Mouse (Mus musculus): ENCODE measurements around the gene Ereg. TPM values are rescaled to one million over a fixed set of nuclear protein-coding genes. Genes with fewer than 3 reads are reported as not detected.
A peak's percentile ranks its signal among the peaks of the same experiment; 100 is the strongest.

Ereg gene
- polyA plus RNA-seq, 1 experiment from 2014 or later: 1.2 TPM

DNA sequence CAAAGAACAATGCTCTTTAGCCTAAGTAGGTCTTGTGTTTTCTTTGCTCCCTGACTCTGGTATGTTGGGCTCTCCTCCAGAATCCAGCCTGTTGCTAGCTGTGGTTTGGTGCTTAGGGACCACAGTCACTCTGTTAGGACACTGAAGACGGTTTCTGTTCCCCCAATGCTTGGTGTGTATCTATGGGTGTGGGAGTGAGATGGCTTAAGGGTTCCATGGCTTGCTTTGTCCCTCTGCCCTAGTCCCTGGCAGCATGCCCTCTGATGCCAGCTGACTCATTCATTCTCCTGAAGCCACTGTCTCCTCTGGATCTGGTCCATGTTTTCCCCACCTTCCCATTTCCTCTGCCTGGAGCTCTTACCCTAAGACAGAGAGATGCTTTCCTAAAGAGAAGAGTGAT lies 40.2 kb downstream of the Ereg start:
- Histone ChIP-seq H3K27ac (no peak overlapping the region), H3K9ac (no peak overlapping the region), H3K4me1 (replicated peaks) (no peaks in the 10 kb centered on the region), H3K9me3 (no peaks in the 10 kb centered on the region), H3K36me3 (no peaks in the 10 kb centered on the region), H3K27me3 (replicated peaks) (no peaks in the 10 kb centered on the region), H3K4me3 (replicated peaks) (no peak overlapping the region), H3K4me2 (replicated peaks) (no peak overlapping the region)
- no peak for ATAC-seq
- WGBS: 80% methylated on average over 1 of the region's 1 CpGs

DNA sequence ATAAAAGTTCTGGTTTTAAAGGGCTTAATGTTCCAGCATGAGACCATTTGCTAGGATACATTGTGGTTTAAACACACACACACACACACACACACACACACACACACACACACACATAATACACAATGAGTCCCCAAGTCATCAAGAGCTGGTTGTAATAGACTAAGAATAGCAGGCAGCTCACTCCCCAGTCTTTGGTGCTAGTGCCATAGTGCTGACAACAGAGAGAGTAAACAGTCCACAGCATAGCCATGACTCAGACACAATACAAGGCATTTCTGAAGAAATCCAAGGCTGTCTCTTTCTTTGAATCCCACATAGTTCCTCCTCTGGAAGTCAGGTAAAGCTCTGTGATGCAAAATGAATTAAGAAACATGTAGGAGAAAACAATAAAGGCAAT lies 44.2 kb downstream of the Ereg start:
- Histone ChIP-seq H3K27me3 (replicated peaks) (no peaks in the 10 kb centered on the region), H3K27ac (no peak overlapping the region), H3K4me2 (replicated peaks) (no peak overlapping the region), H3K9me3 (no peaks in the 10 kb centered on the region), H3K9ac (no peak overlapping the region), H3K4me3 (replicated peaks) (no peak overlapping the region), H3K4me1 (replicated peaks) (no peaks in the 10 kb centered on the region), H3K36me3 (no peaks in the 10 kb centered on the region)
- ATAC-seq: no peak

DNA sequence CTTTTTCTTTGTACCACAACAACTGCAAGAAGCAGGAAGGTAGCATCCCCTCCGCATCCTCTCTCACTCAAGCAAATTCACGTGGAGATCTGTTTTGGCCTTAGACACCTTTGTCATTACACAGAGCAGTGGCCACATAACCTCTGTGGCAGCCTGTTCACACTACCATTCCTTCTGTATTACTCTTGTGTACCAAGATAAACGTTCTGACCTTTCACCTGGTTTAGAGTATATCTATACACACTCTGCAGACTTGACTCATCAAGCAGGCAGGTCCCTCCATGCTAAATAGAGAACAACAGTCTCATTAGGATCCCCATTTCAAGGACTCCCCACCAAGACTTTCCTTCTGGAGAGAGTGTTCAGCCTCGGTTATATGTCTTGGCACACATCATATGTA lies 49.0 kb downstream of the Ereg start:
- no peaks in the 10 kb centered on the region for H3K36me3 ChIP-seq
- H3K4me3 ChIP-seq (replicated peaks): no peak overlapping the region
- no peak for ATAC-seq
- H3K4me1 ChIP-seq (replicated peaks): no peaks in the 10 kb centered on the region
- H3K4me2 ChIP-seq (replicated peaks): no peak overlapping the region
- no peaks in the 10 kb centered on the region for H3K9me3 ChIP-seq
- no peak overlapping the region for H3K27ac ChIP-seq
- no peak overlapping the region for H3K9ac ChIP-seq
- WGBS: 69% methylated on average over 4 of the region's 4 CpGs
- H3K27me3 ChIP-seq (replicated peaks): no peaks in the 10 kb centered on the region

DNA sequence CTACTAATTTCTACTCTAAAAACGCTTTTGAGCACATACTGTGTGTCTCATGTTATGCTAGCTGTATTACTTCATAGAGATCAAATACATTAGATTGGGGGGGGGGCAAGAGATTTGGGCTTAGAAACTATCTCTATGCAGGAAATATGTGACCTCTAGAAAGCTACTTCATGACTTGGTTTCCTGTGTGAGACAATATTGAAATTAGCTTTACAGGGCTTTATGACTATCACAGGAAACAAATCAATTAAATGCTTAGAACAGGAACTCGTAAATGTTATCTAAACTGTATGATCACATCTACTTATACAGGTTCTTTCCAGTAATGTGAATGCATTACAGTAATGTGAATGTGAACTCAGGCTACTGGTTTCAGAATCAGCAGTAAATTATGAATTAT lies 49.7 kb downstream of the Ereg start:
- Histone ChIP-seq H3K36me3 (no peaks in the 10 kb centered on the region), H3K4me1 (replicated peaks) (no peaks in the 10 kb centered on the region), H3K4me2 (replicated peaks) (no peak overlapping the region), H3K27ac (no peak overlapping the region), H3K4me3 (replicated peaks) (no peak overlapping the region), H3K9me3 (no peaks in the 10 kb centered on the region), H3K27me3 (replicated peaks) (no peaks in the 10 kb centered on the region), H3K9ac (no peak overlapping the region)
- ATAC-seq: no peak
- 71% methylated on average over 2 of the region's 2 CpGs for WGBS

DNA sequence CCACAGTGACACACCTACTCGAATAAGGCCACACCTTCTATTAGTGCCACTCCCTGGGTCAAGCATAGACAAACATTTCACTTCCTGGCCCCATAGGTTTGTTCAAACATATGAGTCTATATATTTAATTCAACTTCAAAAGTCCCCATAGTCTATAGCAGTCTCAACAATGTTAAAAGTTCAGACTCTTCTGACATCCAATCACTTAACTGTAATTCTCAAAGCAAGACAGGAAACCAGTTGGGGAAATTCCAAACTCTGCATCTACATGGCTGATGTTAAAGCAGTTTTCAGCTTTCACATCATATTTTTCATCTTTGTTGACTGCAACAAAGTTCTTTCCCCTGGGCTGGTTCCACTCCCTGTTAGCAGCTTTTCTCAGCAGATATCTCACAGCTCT lies 52.2 kb downstream of the Ereg start:
- no peaks in the 10 kb centered on the region for H3K9me3 ChIP-seq
- no peak overlapping the region for H3K27ac ChIP-seq
- no peak for ATAC-seq
- H3K4me3 ChIP-seq (replicated peaks): no peak overlapping the region
- no peak overlapping the region for H3K4me2 ChIP-seq (replicated peaks)
- no peaks in the 10 kb centered on the region for H3K4me1 ChIP-seq (replicated peaks)
- 91% methylated on average over 1 of the region's 1 CpGs for WGBS
- no peak overlapping the region for H3K9ac ChIP-seq
- no peaks in the 10 kb centered on the region for H3K27me3 ChIP-seq (replicated peaks)
- H3K36me3 ChIP-seq: no peaks in the 10 kb centered on the region

DNA sequence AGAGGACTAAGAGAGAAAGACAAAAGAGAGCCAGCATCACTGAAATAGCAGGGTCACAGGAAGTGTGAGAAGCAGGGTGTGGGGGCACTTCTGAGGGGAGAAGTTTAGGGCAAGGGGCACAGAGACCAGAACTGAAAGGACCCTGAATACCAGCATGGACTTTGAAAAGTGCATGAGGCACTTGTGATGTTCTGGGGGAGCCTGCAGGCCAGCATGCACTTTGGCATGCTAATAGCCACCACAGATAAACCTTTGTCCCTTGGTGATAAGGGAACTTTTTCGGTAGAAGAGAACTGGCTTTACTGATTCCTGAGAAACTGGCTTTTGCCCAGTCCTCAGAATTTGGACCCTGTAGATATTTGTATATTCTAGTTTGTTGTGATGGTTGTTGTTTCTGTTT lies 60.5 kb downstream of the Ereg start:
- H3K27me3 ChIP-seq (replicated peaks): peaks cover 3% of the 10 kb centered on the region; the same call in 1 of the 2 replicates
- H3K9me3 ChIP-seq: no peaks in the 10 kb centered on the region
- WGBS: 27% methylated on average over 1 of the region's 1 CpGs

DNA sequence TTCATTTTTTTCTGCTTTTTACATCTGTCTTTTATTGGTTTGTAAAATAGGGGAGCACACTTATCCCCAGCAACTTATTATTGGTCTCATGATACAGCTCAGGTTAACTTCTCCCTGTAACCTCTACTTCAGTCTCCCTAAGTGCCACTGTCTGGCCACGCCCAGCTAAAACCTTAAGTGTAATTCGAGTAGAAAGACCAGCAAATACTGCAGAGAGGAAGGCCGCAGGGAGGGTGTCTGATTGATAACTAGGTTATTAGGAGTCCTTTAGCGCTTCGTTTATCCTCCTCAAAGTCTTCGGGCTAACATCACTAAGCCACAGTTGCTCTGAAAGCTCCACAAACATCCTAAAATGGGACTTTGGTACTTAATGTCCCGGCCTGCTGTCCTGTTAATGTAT lies 64.5 kb downstream of the Ereg start:
- H3K27ac ChIP-seq: no peak overlapping the region
- peaks cover 4% of the 10 kb centered on the region; the same call in 1 of the 2 replicates for H3K4me1 ChIP-seq (replicated peaks)
- peak overlapping the region; percentile 96 for H3K4me2 ChIP-seq (replicated peaks)
- ATAC-seq: peak; percentile 44
- WGBS: 8% methylated on average over 7 of the region's 7 CpGs
- peak overlapping the region; percentile 45; the same call in 1 of the 2 replicates for H3K9ac ChIP-seq
- H3K9me3 ChIP-seq: no peaks in the 10 kb centered on the region
- H3K36me3 ChIP-seq: no peaks in the 10 kb centered on the region
- H3K27me3 ChIP-seq (replicated peaks): peaks cover 10% of the 10 kb centered on the region; the same call in 1 of the 2 replicates
- H3K4me3 ChIP-seq (replicated peaks): peak overlapping the region; percentile 57

More for the DNA sequence above, 60.5 kb downstream of the Ereg start:
- no peak overlapping the region for H3K27ac ChIP-seq
- H3K4me3 ChIP-seq (replicated peaks): no peak overlapping the region
- ATAC-seq: peak; percentile 52
- no peak overlapping the region for H3K4me2 ChIP-seq (replicated peaks)
- H3K4me1 ChIP-seq (replicated peaks): peaks cover 3% of the 10 kb centered on the region; the same call in 1 of the 2 replicates
- H3K36me3 ChIP-seq: no peaks in the 10 kb centered on the region
- H3K9ac ChIP-seq: no peak overlapping the region

DNA sequence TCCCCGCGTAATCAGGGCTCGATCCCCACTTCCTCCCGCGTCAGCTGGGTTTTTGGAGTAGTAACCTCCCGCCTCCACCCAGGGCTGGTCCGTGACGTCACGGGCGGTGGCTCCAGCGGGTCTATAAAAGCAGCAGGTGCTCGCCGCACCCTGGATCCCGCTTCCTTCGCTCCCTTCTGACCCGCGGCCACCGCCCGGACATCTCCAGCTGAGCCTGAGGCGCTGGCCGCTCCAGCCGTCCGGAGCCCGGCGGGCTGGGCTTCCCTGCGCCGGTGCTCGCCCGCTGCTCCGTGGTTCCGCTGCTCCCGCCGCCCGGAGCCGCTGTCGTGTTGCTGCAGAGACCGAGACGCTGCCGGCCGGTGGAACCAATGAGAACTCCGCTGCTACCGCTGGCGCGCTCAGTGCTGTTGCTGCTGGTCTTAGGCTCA lies 65.0 kb downstream of the Ereg start, which contains the start of gene Areg:
Gene Areg (plus strand): TSS at position 154 of the 428 bp plus-strand sequence.
- peak within 1 kb of the TSS; percentile 45 for H3K9ac ChIP-seq
- H3K9me3 ChIP-seq: no peaks in the 10 kb centered on the region
- peaks cover 10% of the 10 kb centered on the region; the same call in 1 of the 2 replicates for H3K27me3 ChIP-seq (replicated peaks)
- H3K27ac ChIP-seq: no peak within 1 kb of the TSS
- ATAC-seq: peak; percentile 88
- peaks cover 4% of the 10 kb centered on the region; the same call in 1 of the 2 replicates for H3K4me1 ChIP-seq (replicated peaks)
- H3K36me3 ChIP-seq: no peaks in the 10 kb centered on the region
- H3K4me3 ChIP-seq (replicated peaks): peak within 1 kb of the TSS; percentile 57
- WGBS: under 1% methylated on average over 44 of the region's 44 CpGs
- H3K4me2 ChIP-seq (replicated peaks): peak within 1 kb of the TSS; percentile 96

DNA sequence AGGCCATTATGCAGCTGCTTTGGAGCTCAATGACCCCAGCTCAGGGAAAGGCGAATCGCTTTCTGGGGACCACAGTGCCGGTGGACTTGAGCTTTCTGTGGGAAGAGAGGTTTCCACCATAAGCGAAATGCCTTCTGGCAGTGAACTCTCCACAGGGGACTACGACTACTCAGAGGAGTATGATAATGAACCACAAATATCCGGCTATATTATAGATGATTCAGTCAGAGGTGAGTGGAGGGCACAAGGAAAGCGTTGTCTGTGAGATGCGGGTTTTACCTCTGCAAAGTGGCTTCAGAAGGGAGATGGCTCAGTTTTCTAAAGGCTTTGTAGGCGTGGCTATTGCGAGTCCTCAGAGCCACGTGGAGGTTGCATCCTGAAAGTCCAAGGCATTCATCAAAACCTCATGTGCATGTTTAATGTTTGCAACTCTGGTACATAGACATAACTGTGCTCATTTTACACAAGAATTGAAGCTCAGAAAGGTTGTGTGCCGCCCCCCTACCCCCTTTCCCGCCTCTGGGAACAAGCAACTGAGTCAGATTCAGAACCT lies 66.5 kb downstream of the Ereg start:
- Histone ChIP-seq H3K27me3 (replicated peaks) (peaks cover 10% of the 10 kb centered on the region; the same call in 1 of the 2 replicates), H3K4me3 (replicated peaks) (no peak overlapping the region), H3K4me1 (replicated peaks) (peaks cover 4% of the 10 kb centered on the region; the same call in 1 of the 2 replicates), H3K27ac (no peak overlapping the region), H3K4me2 (replicated peaks) (no peak overlapping the region), H3K9ac (no peak overlapping the region), H3K9me3 (no peaks in the 10 kb centered on the region), H3K36me3 (no peaks in the 10 kb centered on the region)
- no peak for ATAC-seq
- WGBS: 57% methylated on average over 13 of the region's 13 CpGs

Other genes with a start within 250 kb of the Ereg start
- 0.39 and 0.68 TPM in 2 replicates for gene Cxcl1, start 183.4 kb upstream of the Ereg start, polyA plus RNA-seq (2015; fragmentation: Nextera tagmentation; extraction: Ambion mirVana)
- gene Cxcl2, start 170.8 kb upstream of the Ereg start, polyA plus RNA-seq (2015; fragmentation: Nextera tagmentation; extraction: Ambion mirVana): 0.20 TPM in 1 of 2 replicates, not detected in the other
- 37.1 and 46.2 TPM in 2 replicates for gene Mthfd2l, start 143.5 kb upstream of the Ereg start, polyA plus RNA-seq (2015; fragmentation: Nextera tagmentation; extraction: Ambion mirVana)
- gene Epgn, start 47.2 kb upstream of the Ereg start, polyA plus RNA-seq (2015; fragmentation: Nextera tagmentation; extraction: Ambion mirVana): not detected in 2 replicates
- gene Areg, start 65.0 kb downstream of the Ereg start, polyA plus RNA-seq (2015; fragmentation: Nextera tagmentation; extraction: Ambion mirVana): 5.4 and 5.9 TPM in 2 replicates